Mouse (Mus musculus) gastrocnemius, postnatal 36 days (tissue): Measurements from ENCODE around the gene Rgs6. TPM values are rescaled to one million over a fixed set of nuclear protein-coding genes. Genes with fewer than 3 reads are reported as not detected.

Experiments used
- DNase-seq, 2 experiments: peaks; one replicate each; pipeline ENCODE4 v3.0.0; 2022
- intact Hi-C: fragments of 180-260 bp; cut with DNase I; formaldehyde crosslinking; loops from one replicate; pipeline ENCODE4 v1.15.1; 2025
- total RNA-seq, 2 experiments: library from RNA; stranded (reverse); gene quantifications; 2 replicates each; pipeline ENCODE4 v1.2.3; 2021

The Rgs6 gene
- total RNA-seq, 2 experiments from 2014 or later: 0.44 to 0.48 TPM

- no peak for DNase-seq
- intact Hi-C loops: no loop called here
These were observed 52.3 kb downstream of the Rgs6 start for GRCm38 (mm10) chr12:82640441-82640840.

- intact Hi-C loops: no loop called here
- no peak for DNase-seq
These were observed 59.8 kb downstream of the Rgs6 start for GRCm38 (mm10) chr12:82647876-82648275.

GRCm38 (mm10) chr12:82649991-82650390 lies 61.9 kb downstream of the Rgs6 start:
- DNase-seq: no peak
- intact Hi-C loops: no loop called here

- no peak for DNase-seq
- intact Hi-C loops: no loop called here
These were observed 76.5 kb downstream of the Rgs6 start for GRCm38 (mm10) chr12:82664598-82664997.

GRCm38 (mm10) chr12:82667441-82667840 lies 79.3 kb downstream of the Rgs6 start:
- DNase-seq: no peak

GRCm38 (mm10) chr12:82670201-82670737 lies 82.2 kb downstream of the Rgs6 start:
- intact Hi-C loops: no loop called here

More at GRCm38 (mm10) chr12:82667441-82667840, 79.3 kb downstream of the Rgs6 start:
- intact Hi-C loops: no loop called here

GRCm38 (mm10) chr12:82671591-82671990 lies 83.5 kb downstream of the Rgs6 start:
- intact Hi-C loops: no loop called here

More at GRCm38 (mm10) chr12:82670201-82670737, 82.2 kb downstream of the Rgs6 start:
- no peak for DNase-seq

GRCm38 (mm10) chr12:82675137-82675536 lies 87.0 kb downstream of the Rgs6 start:
- intact Hi-C loops: no loop called here
- DNase-seq: no peak

More at GRCm38 (mm10) chr12:82671591-82671990, 83.5 kb downstream of the Rgs6 start:
- DNase-seq: no peak

- intact Hi-C loops: no loop called here
- DNase-seq: no peak
These were observed 98.9 kb downstream of the Rgs6 start for GRCm38 (mm10) chr12:82687015-82687414.

- intact Hi-C loops: loop anchor here (2.0 kb wide), 1 partner anchor 246 kb away; no protein-coding TSS in a partner anchor
These were observed 110.9 kb downstream of the Rgs6 start for GRCm38 (mm10) chr12:82698886-82699527.

GRCm38 (mm10) chr12:82699528-82699905 lies 111.4 kb downstream of the Rgs6 start:
- intact Hi-C loops: loop anchor here (2.0 kb wide), 1 partner anchor 245 kb away; no protein-coding TSS in a partner anchor
- DNase-seq: no peak

More at GRCm38 (mm10) chr12:82698886-82699527, 110.9 kb downstream of the Rgs6 start:
- no peak for DNase-seq

GRCm38 (mm10) chr12:82700241-82700640 lies 112.1 kb downstream of the Rgs6 start:
- intact Hi-C loops: loop anchor here (2.0 kb wide), 1 partner anchor 319 kb away; no protein-coding TSS in a partner anchor
- DNase-seq: no peak

GRCm38 (mm10) chr12:82700840-82701239 lies 112.7 kb downstream of the Rgs6 start:
- intact Hi-C loops: loop anchor here (2.0 kb wide), 1 partner anchor 318 kb away; no protein-coding TSS in a partner anchor
- peak in 1 of 2 experiments; percentile 6 for DNase-seq

- intact Hi-C loops: loop anchor here (2.0 kb wide), 1 partner anchor 317 kb away; no protein-coding TSS in a partner anchor
- no peak for DNase-seq
These were observed 113.3 kb downstream of the Rgs6 start for GRCm38 (mm10) chr12:82701359-82701758.

- no peak for DNase-seq
- intact Hi-C loops: no loop called here
These were observed 122.3 kb downstream of the Rgs6 start for GRCm38 (mm10) chr12:82710376-82710775.

GRCm38 (mm10) chr12:82714284-82714683 lies 126.2 kb downstream of the Rgs6 start:
- DNase-seq: no peak
- intact Hi-C loops: no loop called here

- DNase-seq: no peak
- intact Hi-C loops: no loop called here
These were observed 135.0 kb downstream of the Rgs6 start for GRCm38 (mm10) chr12:82723017-82723540.

GRCm38 (mm10) chr12:82726255-82726654 lies 138.2 kb downstream of the Rgs6 start:
- DNase-seq: no peak
- intact Hi-C loops: no loop called here

GRCm38 (mm10) chr12:82731587-82731986 lies 143.5 kb downstream of the Rgs6 start:
- DNase-seq: no peak
- intact Hi-C loops: no loop called here

- intact Hi-C loops: no loop called here
These were observed 154.9 kb downstream of the Rgs6 start for GRCm38 (mm10) chr12:82742955-82743354.

GRCm38 (mm10) chr12:82744026-82744425 lies 155.9 kb downstream of the Rgs6 start:
- DNase-seq: no peak
- intact Hi-C loops: no loop called here

More at GRCm38 (mm10) chr12:82742955-82743354, 154.9 kb downstream of the Rgs6 start:
- DNase-seq: no peak

- intact Hi-C loops: no loop called here
- DNase-seq: no peak
These were observed 156.7 kb downstream of the Rgs6 start for GRCm38 (mm10) chr12:82744826-82745225.
